Mouse (Mus musculus): ENCODE results near the gene Zswim4. TPM values are rescaled to one million over a fixed set of nuclear protein-coding genes. Genes with fewer than 3 reads are reported as not detected.

Zswim4 gene
- polyA plus RNA-seq, 1 experiment from 2014 or later = 22.5 TPM

- no peak overlapping the region for H3K4me2 ChIP-seq (replicated peaks; ENCODE audit: low read depth, low read length)
- peaks cover 28% of the 10 kb centered on the region for H3K4me1 ChIP-seq (replicated peaks; ENCODE audit: control insufficient read depth, insufficient read depth, low read length)
- no peaks in the 10 kb centered on the region for H3K9me3 ChIP-seq (ENCODE audit: control insufficient read depth, low read length)
- ATAC-seq (ENCODE audit: low FRiP score) (no peak), DNase-seq (ENCODE audit: low spot score) (no peak)
- H3K9ac ChIP-seq (ENCODE audit: low read depth, low read length) = no peak overlapping the region
- H3K27me3 ChIP-seq (ENCODE audit: control insufficient read depth, insufficient read depth, low read length) = 0 out of 2 replicates have a peak, but pooled peaks cover 4% of the 10 kb centered on the region
- WGBS = 64% methylated on average over 11 of the region's 11 CpGs
- H3K4me3 ChIP-seq (ENCODE audit: low read depth, low read length) = no peak overlapping the region
- H3K36me3 ChIP-seq (ENCODE audit: control insufficient read depth, insufficient read depth, low read length) = no peaks in the 10 kb centered on the region
- peak overlapping the region; percentile 2; the same call in 1 of the 2 replicates for H3K27ac ChIP-seq (ENCODE audit: low read depth, low read length)
Measured at GRCm38 (mm10) chr8:84199348-84200125, 37.3 kb downstream of the Zswim4 start.

- Histone ChIP-seq H3K27me3 (ENCODE audit: control insufficient read depth, insufficient read depth, low read length) (0 out of 2 replicates have a peak, but pooled peaks cover 4% of the 10 kb centered on the region), H3K36me3 (ENCODE audit: control insufficient read depth, insufficient read depth, low read length) (no peaks in the 10 kb centered on the region), H3K4me3 (ENCODE audit: low read depth, low read length) (no peak overlapping the region), H3K27ac (ENCODE audit: low read depth, low read length) (peak overlapping the region; percentile 88), H3K4me2 (replicated peaks; ENCODE audit: low read depth, low read length) (peak overlapping the region; percentile 63), H3K4me1 (replicated peaks; ENCODE audit: control insufficient read depth, insufficient read depth, low read length) (peaks cover 28% of the 10 kb centered on the region), H3K9ac (ENCODE audit: low read depth, low read length) (no peak overlapping the region), H3K9me3 (ENCODE audit: control insufficient read depth, low read length) (no peaks in the 10 kb centered on the region)
- DNase-seq (ENCODE audit: low spot score) = peak; percentile 33
- 18% methylated on average over 4 of the region's 4 CpGs for WGBS
- no peak for ATAC-seq (ENCODE audit: low FRiP score)
Measured at GRCm38 (mm10) chr8:84198871-84199270, 38.0 kb downstream of the Zswim4 start.

GRCm38 (mm10) chr8:84197922-84198774 is 38.7 kb downstream of the Zswim4 start:
- ATAC-seq (ENCODE audit: low FRiP score) (peak; percentile 88), DNase-seq (ENCODE audit: low spot score) (peak; percentile 91)
- Histone ChIP-seq H3K27me3 (ENCODE audit: control insufficient read depth, insufficient read depth, low read length) (peaks cover 5% of the 10 kb centered on the region; the same call in 1 of the 2 replicates), H3K4me2 (replicated peaks; ENCODE audit: low read depth, low read length) (peak overlapping the region; percentile 63), H3K4me1 (replicated peaks; ENCODE audit: control insufficient read depth, insufficient read depth, low read length) (peaks cover 24% of the 10 kb centered on the region), H3K9ac (ENCODE audit: low read depth, low read length) (peak overlapping the region; percentile 12), H3K4me3 (ENCODE audit: low read depth, low read length) (peak overlapping the region; percentile 34), H3K9me3 (ENCODE audit: control insufficient read depth, low read length) (no peaks in the 10 kb centered on the region), H3K36me3 (ENCODE audit: control insufficient read depth, insufficient read depth, low read length) (no peaks in the 10 kb centered on the region), H3K27ac (ENCODE audit: low read depth, low read length) (peak overlapping the region; percentile 88)
- 1% methylated on average over 30 of the region's 30 CpGs for WGBS

- ATAC-seq (ENCODE audit: low FRiP score) (peak; percentile 41), DNase-seq (ENCODE audit: low spot score) (peak; percentile 97)
- Histone ChIP-seq H3K4me1 (replicated peaks; ENCODE audit: control insufficient read depth, insufficient read depth, low read length) (peaks cover 24% of the 10 kb centered on the region), H3K4me2 (replicated peaks; ENCODE audit: low read depth, low read length) (peak overlapping the region; percentile 63), H3K9me3 (ENCODE audit: control insufficient read depth, low read length) (no peaks in the 10 kb centered on the region), H3K4me3 (ENCODE audit: low read depth, low read length) (peak overlapping the region; percentile 34), H3K27ac (ENCODE audit: low read depth, low read length) (peak overlapping the region; percentile 88), H3K9ac (ENCODE audit: low read depth, low read length) (peak overlapping the region; percentile 12), H3K36me3 (ENCODE audit: control insufficient read depth, insufficient read depth, low read length) (no peaks in the 10 kb centered on the region), H3K27me3 (ENCODE audit: control insufficient read depth, insufficient read depth, low read length) (peaks cover 6% of the 10 kb centered on the region; the same call in 1 of the 2 replicates)
- WGBS = 3% methylated on average over 43 of the region's 43 CpGs
Measured at GRCm38 (mm10) chr8:84197141-84197921, 39.5 kb downstream of the Zswim4 start.

- WGBS = 71% methylated on average over 3 of the region's 3 CpGs
- Histone ChIP-seq H3K4me3 (ENCODE audit: low read depth, low read length) (no peak overlapping the region), H3K4me1 (replicated peaks; ENCODE audit: control insufficient read depth, insufficient read depth, low read length) (peaks cover 10% of the 10 kb centered on the region), H3K27ac (ENCODE audit: low read depth, low read length) (no peak overlapping the region), H3K4me2 (replicated peaks; ENCODE audit: low read depth, low read length) (no peak overlapping the region), H3K9me3 (ENCODE audit: control insufficient read depth, low read length) (no peaks in the 10 kb centered on the region), H3K27me3 (ENCODE audit: control insufficient read depth, insufficient read depth, low read length) (peaks cover 2% of the 10 kb centered on the region; the same call in 1 of the 2 replicates), H3K9ac (ENCODE audit: low read depth, low read length) (no peak overlapping the region), H3K36me3 (ENCODE audit: control insufficient read depth, insufficient read depth, low read length) (no peaks in the 10 kb centered on the region)
- ATAC-seq (ENCODE audit: low FRiP score) = no peak
- no peak for DNase-seq (ENCODE audit: low spot score)
Measured at GRCm38 (mm10) chr8:84194224-84194743, 42.6 kb downstream of the Zswim4 start.

GRCm38 (mm10) chr8:84193566-84193965 is 43.3 kb downstream of the Zswim4 start:
- no peak overlapping the region for H3K4me3 ChIP-seq (ENCODE audit: low read depth, low read length)

GRCm38 (mm10) chr8:84193161-84193560 is 43.7 kb downstream of the Zswim4 start:
- H3K27ac ChIP-seq (ENCODE audit: low read depth, low read length) = no peak overlapping the region
- H3K9ac ChIP-seq (ENCODE audit: low read depth, low read length) = no peak overlapping the region
- no peak for ATAC-seq (ENCODE audit: low FRiP score)
- WGBS = 69% methylated on average over 4 of the region's 4 CpGs
- no peak overlapping the region for H3K4me2 ChIP-seq (replicated peaks; ENCODE audit: low read depth, low read length)
- H3K36me3 ChIP-seq (ENCODE audit: control insufficient read depth, insufficient read depth, low read length) = no peaks in the 10 kb centered on the region
- H3K9me3 ChIP-seq (ENCODE audit: control insufficient read depth, low read length) = no peaks in the 10 kb centered on the region
- H3K27me3 ChIP-seq (ENCODE audit: control insufficient read depth, insufficient read depth, low read length) = peaks cover 2% of the 10 kb centered on the region; the same call in 1 of the 2 replicates
- DNase-seq (ENCODE audit: low spot score) = no peak
- H3K4me1 ChIP-seq (replicated peaks; ENCODE audit: control insufficient read depth, insufficient read depth, low read length) = peaks cover 5% of the 10 kb centered on the region
- no peak overlapping the region for H3K4me3 ChIP-seq (ENCODE audit: low read depth, low read length)

More at GRCm38 (mm10) chr8:84193566-84193965, 43.3 kb downstream of the Zswim4 start:
- no peaks in the 10 kb centered on the region for H3K9me3 ChIP-seq (ENCODE audit: control insufficient read depth, low read length)
- peaks cover 2% of the 10 kb centered on the region; the same call in 1 of the 2 replicates for H3K27me3 ChIP-seq (ENCODE audit: control insufficient read depth, insufficient read depth, low read length)
- no peak overlapping the region for H3K9ac ChIP-seq (ENCODE audit: low read depth, low read length)
- ATAC-seq (ENCODE audit: low FRiP score) (no peak), DNase-seq (ENCODE audit: low spot score) (no peak)
- H3K27ac ChIP-seq (ENCODE audit: low read depth, low read length) = no peak overlapping the region
- WGBS = 78% methylated on average over 5 of the region's 5 CpGs
- H3K36me3 ChIP-seq (ENCODE audit: control insufficient read depth, insufficient read depth, low read length) = no peaks in the 10 kb centered on the region
- H3K4me2 ChIP-seq (replicated peaks; ENCODE audit: low read depth, low read length) = no peak overlapping the region
- H3K4me1 ChIP-seq (replicated peaks; ENCODE audit: control insufficient read depth, insufficient read depth, low read length) = peaks cover 7% of the 10 kb centered on the region

GRCm38 (mm10) chr8:84192555-84192954 is 44.3 kb downstream of the Zswim4 start:
- H3K27ac ChIP-seq (ENCODE audit: low read depth, low read length) = 0 out of 2 replicates have a peak overlapping the region, but pooled peaks have one; percentile 48
- DNase-seq (ENCODE audit: low spot score) (peak; percentile 79), ATAC-seq (ENCODE audit: low FRiP score) (peak; percentile 41; the same call in 1 of the 2 replicates)
- H3K9ac ChIP-seq (ENCODE audit: low read depth, low read length) = no peak overlapping the region
- peak overlapping the region; percentile 21; the same call in 1 of the 2 replicates for H3K4me2 ChIP-seq (replicated peaks; ENCODE audit: low read depth, low read length)
- no peaks in the 10 kb centered on the region for H3K9me3 ChIP-seq (ENCODE audit: control insufficient read depth, low read length)
- H3K4me1 ChIP-seq (replicated peaks; ENCODE audit: control insufficient read depth, insufficient read depth, low read length) = no peaks in the 10 kb centered on the region; the same call in 1 of the 2 replicates
- H3K27me3 ChIP-seq (ENCODE audit: control insufficient read depth, insufficient read depth, low read length) = peaks cover 2% of the 10 kb centered on the region; the same call in 1 of the 2 replicates
- no peaks in the 10 kb centered on the region for H3K36me3 ChIP-seq (ENCODE audit: control insufficient read depth, insufficient read depth, low read length)
- WGBS = 3% methylated on average over 33 of the region's 33 CpGs
- H3K4me3 ChIP-seq (ENCODE audit: low read depth, low read length) = no peak overlapping the region
